8 mouse cellular contexts compared by ENCODE assay signal in genomic region chr11:6769437-6769765, GRCm38 (mm10).
"Had no signal": no experiment of that assay in that cellular context is flagged by ENCODE, and none has a peak within 500 bp of the region (broad histone marks: within the 10 kb centered on the region; RNA-seq: fewer than 3 reads in every experiment).

No protein-coding gene starts in this region.

- H3K4me3 ChIP-seq: limb, embryonic 10.5 days; limb, embryonic 13.5 days; liver, embryonic 12.5 days; liver, embryonic 15.5 days; lung, embryonic 15.5 days; neural tube, embryonic 12.5 days; neural tube, embryonic 15.5 days had no signal

- H3K27ac ChIP-seq: limb, embryonic 10.5 days; limb, embryonic 13.5 days; liver, embryonic 12.5 days; liver, embryonic 15.5 days; lung, embryonic 15.5 days; neural tube, embryonic 12.5 days; neural tube, embryonic 15.5 days; stomach, postnatal 0 days had no signal

- H3K9me3 ChIP-seq: limb, embryonic 10.5 days; limb, embryonic 13.5 days; liver, embryonic 12.5 days; liver, embryonic 15.5 days; lung, embryonic 15.5 days; neural tube, embryonic 12.5 days; neural tube, embryonic 15.5 days had no signal

- H3K9ac ChIP-seq: limb, embryonic 13.5 days; liver, embryonic 12.5 days; liver, embryonic 15.5 days; lung, embryonic 15.5 days; neural tube, embryonic 12.5 days; neural tube, embryonic 15.5 days had no signal

- H3K36me3 ChIP-seq: limb, embryonic 10.5 days; limb, embryonic 13.5 days; liver, embryonic 12.5 days; liver, embryonic 15.5 days; lung, embryonic 15.5 days; neural tube, embryonic 12.5 days; neural tube, embryonic 15.5 days had no signal

- ATAC-seq: liver, embryonic 12.5 days had no signal

- H3K27me3 ChIP-seq: limb, embryonic 13.5 days; liver, embryonic 12.5 days; liver, embryonic 15.5 days; lung, embryonic 15.5 days; neural tube, embryonic 15.5 days had no signal

- H3K4me2 ChIP-seq: limb, embryonic 13.5 days; liver, embryonic 12.5 days; liver, embryonic 15.5 days; lung, embryonic 15.5 days had no signal

- H3K4me1 ChIP-seq: limb, embryonic 13.5 days; liver, embryonic 12.5 days; liver, embryonic 15.5 days; lung, embryonic 15.5 days; neural tube, embryonic 12.5 days; neural tube, embryonic 15.5 days had no signal
